Mouse (Mus musculus): ENCODE data around the gene Iqck. TPM values are rescaled to one million over a fixed set of nuclear protein-coding genes. Genes with fewer than 3 reads are reported as not detected.

Iqck gene
- total and polyA plus RNA-seq, 2 experiments from 2014 or later, result 3.5 to 5.9 TPM

DNA sequence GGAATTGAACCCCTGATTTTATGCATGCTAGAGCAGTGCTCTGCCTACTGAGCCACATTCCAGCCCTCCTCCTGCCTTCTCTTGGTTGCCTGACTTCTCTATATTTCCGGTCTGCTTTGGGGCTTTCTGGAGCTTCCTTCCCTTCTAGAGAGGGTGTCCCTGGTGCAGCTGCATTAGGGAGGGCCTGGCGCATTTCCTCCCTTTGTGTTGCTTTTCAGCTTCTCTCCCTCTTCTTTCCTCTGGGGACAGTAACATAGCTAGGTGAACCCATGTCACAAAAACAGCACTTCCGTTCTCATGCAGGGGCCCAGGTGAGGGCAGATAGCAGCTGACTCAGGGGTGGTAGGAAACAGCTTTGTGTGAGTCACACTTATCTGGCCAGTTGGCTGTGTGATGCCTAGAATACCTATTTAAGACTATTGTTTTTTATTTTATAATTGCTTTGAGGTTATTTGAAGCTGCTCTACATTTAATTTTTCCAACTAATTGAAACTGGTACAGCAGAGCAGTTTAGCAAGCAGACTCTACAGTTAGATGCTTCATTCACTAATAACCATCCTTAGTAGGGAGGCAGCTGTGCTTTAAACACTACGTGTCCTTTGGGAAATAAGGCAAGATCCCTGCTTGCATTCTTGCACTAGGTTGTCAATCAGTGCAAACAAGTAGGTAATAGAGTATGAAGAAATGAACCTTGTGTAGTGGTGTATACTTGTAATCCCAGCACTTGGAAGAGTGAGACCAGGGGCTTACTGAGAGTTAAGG lies 67.1 kb downstream of the Iqck start:
- ATAC-seq (ENCODE audit: low FRiP score) (no peak), DNase-seq (ENCODE audit: low spot score) (peak; percentile 24)
- Histone ChIP-seq H3K4me1 (ENCODE audit: insufficient read depth, low read length) (no peaks in the 10 kb centered on the region), H3K36me3 (ENCODE audit: insufficient read depth, low read length) (no peaks in the 10 kb centered on the region), H3K27ac (ENCODE audit: low read depth, low read length) (no peak overlapping the region), H3K27me3 (ENCODE audit: insufficient read depth, low read length) (no peaks in the 10 kb centered on the region), H3K4me2 (ENCODE audit: low read depth, low read length, poor library complexity, severe bottlenecking) (no peak overlapping the region), H3K9ac (replicated peaks; ENCODE audit: low read length, poor library complexity, severe bottlenecking) (no peak overlapping the region), H3K4me3 (ENCODE audit: low read depth, low read length) (no peak overlapping the region), H3K9me3 (ENCODE audit: low read length) (no peaks in the 10 kb centered on the region)
- WGBS, result 67% methylated on average over 4 of the region's 4 CpGs
- TF ChIP-seq CTCF (IDR thresholded peaks at IDR 0.05), result no peak

DNA sequence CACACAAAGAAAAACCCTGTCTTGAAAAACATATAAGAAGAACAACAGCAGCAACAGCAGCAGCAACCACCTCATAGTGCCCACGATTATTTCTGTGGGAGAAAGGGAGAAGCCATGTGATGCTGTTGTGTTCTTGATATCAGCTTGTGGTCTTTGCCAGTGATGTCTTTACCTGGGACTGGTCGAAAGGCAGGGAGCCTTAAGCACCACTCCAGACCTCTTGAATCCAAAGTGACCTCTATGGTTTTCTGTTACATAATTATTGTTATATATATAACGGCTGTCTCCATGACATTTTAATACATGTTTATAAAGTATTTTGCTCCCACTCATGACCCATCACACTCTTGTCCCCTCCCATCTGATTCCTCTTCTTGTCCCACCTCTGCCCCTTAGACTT lies 70.0 kb downstream of the Iqck start:
- Histone ChIP-seq H3K36me3 (ENCODE audit: insufficient read depth, low read length) (no peaks in the 10 kb centered on the region), H3K4me1 (ENCODE audit: insufficient read depth, low read length) (no peaks in the 10 kb centered on the region), H3K27me3 (ENCODE audit: insufficient read depth, low read length) (no peaks in the 10 kb centered on the region), H3K9me3 (ENCODE audit: low read length) (no peaks in the 10 kb centered on the region), H3K9ac (replicated peaks; ENCODE audit: low read length, poor library complexity, severe bottlenecking) (no peak overlapping the region), H3K27ac (ENCODE audit: low read depth, low read length) (no peak overlapping the region), H3K4me3 (ENCODE audit: low read depth, low read length) (no peak overlapping the region), H3K4me2 (ENCODE audit: low read depth, low read length, poor library complexity, severe bottlenecking) (no peak overlapping the region)
- TF ChIP-seq CTCF (IDR thresholded peaks at IDR 0.05), result no peak
- WGBS, result 91% methylated on average over 3 of the region's 3 CpGs
- ATAC-seq (ENCODE audit: low FRiP score) (no peak), DNase-seq (ENCODE audit: low spot score) (no peak)

DNA sequence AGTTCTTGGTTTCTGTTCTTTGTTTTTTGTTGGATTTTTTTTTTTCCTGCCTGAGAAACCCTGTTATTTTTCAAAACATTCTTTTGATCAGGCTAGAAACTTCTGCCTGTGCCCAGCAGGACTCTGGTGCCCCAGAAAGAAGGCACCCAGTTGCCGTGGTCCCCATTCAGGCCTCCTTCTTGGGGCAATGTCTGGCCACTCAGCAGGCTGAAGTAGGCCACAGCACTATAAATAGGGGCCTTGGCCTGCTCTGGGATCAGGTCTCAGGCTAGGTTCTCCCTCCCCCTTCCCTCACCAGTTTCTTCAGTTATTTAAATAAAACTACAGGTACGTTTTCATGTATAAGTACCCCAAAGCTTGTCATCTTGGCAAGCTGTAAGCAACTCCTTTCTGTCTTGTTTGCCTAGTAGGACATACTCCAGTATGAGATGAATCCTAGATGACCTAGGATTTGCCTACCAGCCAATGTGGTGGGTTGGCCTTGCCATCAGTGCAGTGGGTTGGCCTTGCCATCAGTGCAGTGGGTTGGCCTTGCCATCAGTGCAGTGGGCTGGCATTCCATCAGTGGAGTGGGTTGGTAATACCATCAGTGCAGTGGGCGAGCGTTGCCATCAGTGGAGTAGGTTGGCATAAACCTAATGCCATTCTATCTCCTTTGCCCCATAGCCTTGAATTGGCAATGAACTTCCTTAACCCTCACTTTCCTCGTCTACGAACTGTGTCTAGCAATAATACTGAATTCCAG lies 71.1 kb downstream of the Iqck start:
- Histone ChIP-seq H3K36me3 (ENCODE audit: insufficient read depth, low read length) (no peaks in the 10 kb centered on the region), H3K4me1 (ENCODE audit: insufficient read depth, low read length) (no peaks in the 10 kb centered on the region), H3K4me3 (ENCODE audit: low read depth, low read length) (no peak overlapping the region), H3K9me3 (ENCODE audit: low read length) (no peaks in the 10 kb centered on the region), H3K27me3 (ENCODE audit: insufficient read depth, low read length) (no peaks in the 10 kb centered on the region), H3K27ac (ENCODE audit: low read depth, low read length) (no peak overlapping the region), H3K4me2 (ENCODE audit: low read depth, low read length, poor library complexity, severe bottlenecking) (no peak overlapping the region), H3K9ac (replicated peaks; ENCODE audit: low read length, poor library complexity, severe bottlenecking) (no peak overlapping the region)
- WGBS, result 81% methylated on average over 6 of the region's 6 CpGs
- no peak for TF ChIP-seq CTCF (IDR thresholded peaks at IDR 0.05)
- DNase-seq (ENCODE audit: low spot score) (no peak), ATAC-seq (ENCODE audit: low FRiP score) (no peak)

DNA sequence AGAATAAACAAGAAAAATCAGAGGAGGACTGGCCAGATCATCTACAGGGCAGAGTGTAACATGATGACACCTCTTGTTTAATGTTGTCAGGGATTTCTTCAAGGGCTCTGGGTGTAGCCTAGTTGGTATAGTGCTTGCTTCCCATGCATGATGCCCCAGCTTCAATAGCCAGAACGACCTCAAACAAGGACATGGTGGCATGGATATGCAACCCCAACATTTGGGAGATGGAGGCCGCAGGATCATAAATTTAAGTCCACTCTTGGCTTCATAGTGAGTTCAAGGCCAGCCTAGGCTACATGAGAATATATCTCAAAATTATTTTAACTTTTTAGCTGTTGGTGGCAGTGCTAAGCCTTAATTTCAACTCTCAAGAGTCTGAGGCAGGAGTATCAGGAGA lies 71.7 kb downstream of the Iqck start:
- no peak overlapping the region for H3K9ac ChIP-seq (replicated peaks; ENCODE audit: low read length, poor library complexity, severe bottlenecking)
- H3K36me3 ChIP-seq (ENCODE audit: insufficient read depth, low read length), result no peaks in the 10 kb centered on the region
- H3K4me1 ChIP-seq (ENCODE audit: insufficient read depth, low read length), result no peaks in the 10 kb centered on the region
- WGBS, result 88% methylated on average over 2 of the region's 2 CpGs
- DNase-seq (ENCODE audit: low spot score), result no peak
- no peaks in the 10 kb centered on the region for H3K9me3 ChIP-seq (ENCODE audit: low read length)
- no peak overlapping the region for H3K27ac ChIP-seq (ENCODE audit: low read depth, low read length)
- H3K4me3 ChIP-seq (ENCODE audit: low read depth, low read length), result no peak overlapping the region
- H3K27me3 ChIP-seq (ENCODE audit: insufficient read depth, low read length), result no peaks in the 10 kb centered on the region
- no peak for TF ChIP-seq CTCF (IDR thresholded peaks at IDR 0.05)
- no peak for ATAC-seq (ENCODE audit: low FRiP score)
- no peak overlapping the region for H3K4me2 ChIP-seq (ENCODE audit: low read depth, low read length, poor library complexity, severe bottlenecking)

DNA sequence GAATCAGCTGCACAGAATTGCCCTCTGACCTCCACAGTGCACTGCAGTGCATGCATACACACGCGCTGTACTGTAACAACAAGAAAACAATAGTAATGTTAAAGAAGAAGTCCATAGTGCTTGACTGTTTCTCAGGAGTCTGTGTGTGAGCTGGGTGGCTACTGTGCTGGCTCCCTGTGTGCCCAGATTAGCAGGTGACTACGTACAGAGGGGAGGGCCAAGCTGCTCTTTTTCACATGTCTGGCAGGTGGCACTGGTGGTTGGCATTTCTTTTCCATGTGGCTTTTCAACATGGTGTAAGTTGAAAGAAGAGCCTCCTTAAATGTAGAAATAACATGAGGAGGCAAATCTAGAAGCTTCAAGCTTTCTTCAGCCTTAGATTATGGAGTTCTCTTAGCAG lies 72.8 kb downstream of the Iqck start:
- no peak for ATAC-seq (ENCODE audit: low FRiP score)
- 89% methylated on average over 3 of the region's 3 CpGs for WGBS

DNA sequence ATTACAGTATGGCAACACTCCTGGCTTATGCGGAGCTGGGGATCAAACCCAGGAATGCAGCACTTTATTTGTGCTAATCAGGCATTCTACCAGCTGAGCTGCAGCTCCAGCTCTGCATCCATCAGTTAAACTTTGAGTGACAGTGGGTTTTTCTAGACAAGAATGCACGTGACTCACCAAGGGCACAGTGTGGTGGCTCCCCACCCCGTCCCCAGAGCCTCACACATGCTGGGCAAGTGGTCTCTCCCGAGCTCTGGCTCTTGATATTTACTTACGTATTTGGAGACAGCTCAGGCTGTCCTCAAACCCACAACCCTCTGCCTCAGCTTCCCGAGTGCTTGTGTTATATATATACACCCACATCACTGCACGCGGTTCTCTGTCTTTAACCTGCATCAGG lies 73.4 kb downstream of the Iqck start:
- Histone ChIP-seq H3K4me1 (ENCODE audit: insufficient read depth, low read length) (no peaks in the 10 kb centered on the region), H3K9me3 (ENCODE audit: low read length) (no peaks in the 10 kb centered on the region), H3K27me3 (ENCODE audit: insufficient read depth, low read length) (no peaks in the 10 kb centered on the region), H3K4me2 (ENCODE audit: low read depth, low read length, poor library complexity, severe bottlenecking) (no peak overlapping the region), H3K27ac (ENCODE audit: low read depth, low read length) (no peak overlapping the region), H3K36me3 (ENCODE audit: insufficient read depth, low read length) (no peaks in the 10 kb centered on the region), H3K4me3 (ENCODE audit: low read depth, low read length) (no peak overlapping the region), H3K9ac (replicated peaks; ENCODE audit: low read length, poor library complexity, severe bottlenecking) (no peak overlapping the region)
- no peak for DNase-seq (ENCODE audit: low spot score)
- TF ChIP-seq CTCF (IDR thresholded peaks at IDR 0.05), result no peak
- WGBS, result 73% methylated on average over 8 of the region's 8 CpGs
- no peak for ATAC-seq (ENCODE audit: low FRiP score)

More for the DNA sequence above, 72.8 kb downstream of the Iqck start:
- Histone ChIP-seq H3K4me1 (ENCODE audit: insufficient read depth, low read length) (no peaks in the 10 kb centered on the region), H3K4me2 (ENCODE audit: low read depth, low read length, poor library complexity, severe bottlenecking) (no peak overlapping the region), H3K36me3 (ENCODE audit: insufficient read depth, low read length) (no peaks in the 10 kb centered on the region), H3K9ac (replicated peaks; ENCODE audit: low read length, poor library complexity, severe bottlenecking) (no peak overlapping the region), H3K27ac (ENCODE audit: low read depth, low read length) (no peak overlapping the region), H3K9me3 (ENCODE audit: low read length) (no peaks in the 10 kb centered on the region), H3K4me3 (ENCODE audit: low read depth, low read length) (no peak overlapping the region), H3K27me3 (ENCODE audit: insufficient read depth, low read length) (no peaks in the 10 kb centered on the region)
- no peak for TF ChIP-seq CTCF (IDR thresholded peaks at IDR 0.05)
- no peak for DNase-seq (ENCODE audit: low spot score)
